Mouse (Mus musculus): ENCODE results near the gene Corin. TPM values are rescaled to one million over a fixed set of nuclear protein-coding genes. Genes with fewer than 3 reads are reported as not detected.

Gene Corin
- polyA plus RNA-seq, 1 experiment from 2014 or later, result 6.0 TPM

DNA sequence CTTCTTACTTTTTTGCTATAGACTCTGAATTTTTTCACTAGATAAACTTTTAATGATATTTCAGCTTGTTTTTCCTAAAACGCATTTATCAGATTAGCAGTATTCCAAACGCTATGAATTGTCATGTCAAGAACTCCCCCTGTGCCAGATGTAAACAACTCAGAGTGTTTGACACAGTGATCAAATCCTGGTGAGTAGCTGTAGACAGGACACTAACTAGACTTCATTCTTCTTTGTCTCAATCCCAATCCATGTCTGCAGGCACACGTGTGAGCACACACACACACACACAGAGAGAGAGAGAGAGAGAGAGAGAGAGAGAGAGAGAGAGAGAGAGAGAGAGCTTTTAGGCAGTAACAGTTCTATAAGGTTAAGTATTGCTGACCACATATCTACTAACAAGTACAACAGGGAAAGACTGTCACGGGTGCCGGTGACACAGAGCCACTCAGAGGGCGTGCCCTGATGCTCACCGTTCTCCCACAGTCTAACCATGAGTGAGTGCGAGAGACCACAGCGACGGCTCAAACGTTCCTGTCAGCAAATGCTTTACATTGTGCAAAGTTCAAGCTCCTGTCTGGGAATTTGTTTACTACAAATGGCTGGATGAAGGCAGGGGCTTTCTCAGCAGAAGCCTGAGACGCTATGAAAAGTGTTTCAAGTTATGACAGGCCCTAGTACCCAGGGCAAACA is 31.8 kb downstream of the Corin start:
- H3K4me3 ChIP-seq (replicated peaks), result no peak overlapping the region
- WGBS, result 49% methylated on average over 12 of the region's 12 CpGs
- H3K4me2 ChIP-seq, result no peak overlapping the region
- no peak overlapping the region for H3K27ac ChIP-seq
- H3K27me3 ChIP-seq, result no peaks in the 10 kb centered on the region
- H3K4me1 ChIP-seq, result 0 out of 2 replicates have a peak, but pooled peaks cover 3% of the 10 kb centered on the region
- ATAC-seq (replicated peaks; ENCODE audit: low FRiP score), result no peak
- H3K9ac ChIP-seq, result no peak overlapping the region
- H3K36me3 ChIP-seq, result no peaks in the 10 kb centered on the region
- no peaks in the 10 kb centered on the region for H3K9me3 ChIP-seq (replicated peaks)

DNA sequence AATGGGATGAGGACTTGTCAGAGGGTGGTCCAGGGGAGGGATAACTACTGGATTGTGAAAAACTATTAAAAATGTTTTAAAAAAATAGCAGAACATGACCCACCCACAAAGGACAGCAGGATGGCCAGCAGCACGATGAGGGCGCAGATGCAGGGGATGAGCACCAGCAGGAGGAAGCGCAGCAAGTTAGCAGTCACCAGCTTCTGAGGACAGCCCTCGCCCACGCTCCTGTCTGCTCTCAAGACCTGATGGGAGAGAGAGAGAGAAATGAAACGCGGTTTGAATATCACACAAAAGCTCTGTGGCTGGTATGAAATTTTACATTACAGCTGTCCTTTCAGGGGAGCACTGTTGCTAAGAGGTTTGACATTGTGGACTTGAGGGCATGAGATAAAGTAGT is 32.5 kb downstream of the Corin start:
- 0 out of 2 replicates have a peak, but pooled peaks cover 3% of the 10 kb centered on the region for H3K4me1 ChIP-seq
- 74% methylated on average over 7 of the region's 7 CpGs for WGBS
- no peak for ATAC-seq (replicated peaks; ENCODE audit: low FRiP score)
- H3K36me3 ChIP-seq, result no peaks in the 10 kb centered on the region
- H3K4me2 ChIP-seq, result no peak overlapping the region
- no peaks in the 10 kb centered on the region for H3K27me3 ChIP-seq
- H3K9ac ChIP-seq, result no peak overlapping the region
- H3K4me3 ChIP-seq (replicated peaks), result no peak overlapping the region
- H3K9me3 ChIP-seq (replicated peaks), result no peaks in the 10 kb centered on the region
- no peak overlapping the region for H3K27ac ChIP-seq

DNA sequence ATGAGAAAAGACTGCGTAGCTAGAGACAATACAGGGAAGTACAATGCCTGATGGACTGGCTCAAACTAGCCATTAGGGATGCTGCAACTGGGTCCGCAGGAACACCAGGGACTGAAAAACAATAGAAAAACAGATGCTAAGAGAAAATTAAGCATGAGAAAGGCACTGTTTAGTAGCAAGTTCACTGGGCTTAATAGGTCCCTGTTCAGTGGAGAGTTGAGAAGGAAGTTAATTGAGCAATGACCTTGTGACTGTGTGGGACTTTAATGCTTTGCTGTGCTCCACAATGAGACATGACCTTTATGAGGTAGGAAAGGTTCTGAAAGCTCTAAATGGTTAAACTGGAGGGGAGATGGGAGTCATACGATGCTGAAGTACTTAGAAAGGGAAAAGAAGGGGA is 39.3 kb downstream of the Corin start:
- 57% methylated on average over 3 of the region's 3 CpGs for WGBS
- Histone ChIP-seq H3K9ac (no peak overlapping the region), H3K9me3 (replicated peaks) (no peaks in the 10 kb centered on the region), H3K4me3 (replicated peaks) (no peak overlapping the region), H3K27me3 (no peaks in the 10 kb centered on the region), H3K4me2 (no peak overlapping the region), H3K36me3 (no peaks in the 10 kb centered on the region), H3K27ac (no peak overlapping the region), H3K4me1 (no peaks in the 10 kb centered on the region)
- ATAC-seq (replicated peaks; ENCODE audit: low FRiP score), result no peak

DNA sequence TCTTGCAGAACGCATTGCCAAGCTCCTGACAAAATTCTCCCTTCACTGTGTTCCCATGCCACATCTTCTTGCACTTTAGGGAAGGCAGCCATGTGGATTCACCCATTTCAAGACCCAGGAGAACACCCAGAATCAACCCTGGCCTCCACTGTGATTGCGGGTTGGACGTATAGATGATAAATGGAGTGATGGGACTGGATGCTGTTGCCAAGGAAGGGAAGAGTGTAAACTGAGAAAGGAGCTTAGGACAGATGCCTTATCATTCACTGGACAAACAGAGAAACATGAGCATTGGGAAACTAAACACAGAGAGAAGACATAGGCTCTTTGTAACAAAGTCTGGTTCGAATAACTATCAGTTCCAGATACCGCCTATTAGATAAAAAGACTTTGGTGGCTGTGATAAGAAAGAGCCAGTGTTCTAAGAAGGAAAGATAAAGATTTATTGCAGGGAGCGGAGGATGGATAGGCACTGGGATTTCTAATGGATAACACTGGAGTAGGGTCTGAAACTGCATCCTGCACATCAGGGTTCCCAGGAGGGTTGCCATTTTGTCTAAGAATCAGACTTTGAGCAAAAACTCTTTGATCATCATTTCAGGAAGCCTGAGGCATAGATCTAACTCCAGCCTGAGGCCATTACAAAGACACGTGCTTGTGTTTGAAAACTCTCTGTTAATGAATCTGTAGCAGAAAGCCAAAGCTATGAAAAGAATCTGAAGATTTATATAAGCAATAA is 44.7 kb downstream of the Corin start:
- 72% methylated on average over 7 of the region's 7 CpGs for WGBS
- ATAC-seq (replicated peaks; ENCODE audit: low FRiP score), result no peak
- H3K27me3 ChIP-seq, result no peaks in the 10 kb centered on the region

DNA sequence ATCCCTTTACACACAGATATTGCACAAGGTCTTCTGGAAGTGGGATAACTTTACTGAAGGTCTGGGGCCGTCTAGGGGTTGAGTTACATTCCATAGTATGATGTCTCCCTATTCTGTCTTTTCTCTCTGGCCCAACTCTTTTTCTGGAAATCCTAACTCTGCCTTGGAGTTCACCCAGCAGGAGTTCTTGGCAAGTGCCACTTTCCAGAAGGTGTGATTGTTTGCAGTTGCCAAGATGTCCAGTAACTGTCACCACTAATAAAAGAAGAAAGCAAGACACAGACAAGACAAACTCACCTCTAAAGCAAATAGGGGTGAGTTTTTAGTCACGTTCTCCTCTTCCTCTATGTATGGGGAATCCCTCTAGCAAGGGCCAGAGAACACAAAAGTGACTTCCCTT is 50.6 kb downstream of the Corin start:
- H3K9me3 ChIP-seq (replicated peaks), result no peaks in the 10 kb centered on the region
- 51% methylated on average over 2 of the region's 2 CpGs for WGBS
- H3K4me2 ChIP-seq, result no peak overlapping the region
- H3K4me1 ChIP-seq, result no peaks in the 10 kb centered on the region
- no peaks in the 10 kb centered on the region for H3K36me3 ChIP-seq
- no peaks in the 10 kb centered on the region for H3K27me3 ChIP-seq
- no peak overlapping the region for H3K9ac ChIP-seq
- no peak for ATAC-seq (replicated peaks; ENCODE audit: low FRiP score)
- H3K4me3 ChIP-seq (replicated peaks), result no peak overlapping the region
- H3K27ac ChIP-seq, result no peak overlapping the region

More for the DNA sequence above, 44.7 kb downstream of the Corin start:
- Histone ChIP-seq H3K9ac (no peak overlapping the region), H3K9me3 (replicated peaks) (no peaks in the 10 kb centered on the region), H3K4me3 (replicated peaks) (no peak overlapping the region), H3K36me3 (no peaks in the 10 kb centered on the region), H3K27ac (no peak overlapping the region), H3K4me2 (no peak overlapping the region), H3K4me1 (no peaks in the 10 kb centered on the region)

DNA sequence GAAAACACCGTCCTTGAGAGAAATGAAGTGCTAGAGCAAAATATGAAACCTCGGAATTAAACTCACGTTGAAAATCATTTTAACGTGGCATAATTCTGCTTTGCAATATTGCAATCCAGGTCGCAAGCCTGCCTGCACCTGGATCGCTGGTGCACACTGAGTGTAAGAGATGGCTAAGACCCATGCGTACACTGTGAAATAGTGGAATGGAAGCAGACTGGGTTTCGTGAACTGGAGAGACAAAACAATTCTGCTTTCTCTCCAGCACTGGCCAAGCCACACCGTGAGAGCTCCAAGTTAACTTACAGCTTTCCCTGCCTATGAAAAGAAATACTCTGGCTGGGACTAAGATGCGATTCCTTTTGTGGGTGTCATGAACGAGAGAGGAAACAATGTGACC is 51.1 kb downstream of the Corin start:
- ATAC-seq (replicated peaks; ENCODE audit: low FRiP score), result no peak
- H3K4me1 ChIP-seq, result no peaks in the 10 kb centered on the region
- H3K36me3 ChIP-seq, result no peaks in the 10 kb centered on the region
- H3K4me2 ChIP-seq, result no peak overlapping the region
- no peak overlapping the region for H3K9ac ChIP-seq
- H3K27me3 ChIP-seq, result no peaks in the 10 kb centered on the region
- 89% methylated on average over 11 of the region's 11 CpGs for WGBS
- no peak overlapping the region for H3K27ac ChIP-seq
- no peaks in the 10 kb centered on the region for H3K9me3 ChIP-seq (replicated peaks)
- no peak overlapping the region for H3K4me3 ChIP-seq (replicated peaks)

GRCm38 (mm10) chr5:72452750-72453149 is 51.5 kb downstream of the Corin start:
- 84% methylated on average over 4 of the region's 4 CpGs for WGBS
- Histone ChIP-seq H3K9ac (no peak overlapping the region), H3K4me3 (replicated peaks) (no peak overlapping the region), H3K4me1 (no peaks in the 10 kb centered on the region), H3K27me3 (no peaks in the 10 kb centered on the region), H3K4me2 (no peak overlapping the region), H3K36me3 (no peaks in the 10 kb centered on the region), H3K27ac (no peak overlapping the region), H3K9me3 (replicated peaks) (no peaks in the 10 kb centered on the region)
- ATAC-seq (replicated peaks; ENCODE audit: low FRiP score), result no peak

DNA sequence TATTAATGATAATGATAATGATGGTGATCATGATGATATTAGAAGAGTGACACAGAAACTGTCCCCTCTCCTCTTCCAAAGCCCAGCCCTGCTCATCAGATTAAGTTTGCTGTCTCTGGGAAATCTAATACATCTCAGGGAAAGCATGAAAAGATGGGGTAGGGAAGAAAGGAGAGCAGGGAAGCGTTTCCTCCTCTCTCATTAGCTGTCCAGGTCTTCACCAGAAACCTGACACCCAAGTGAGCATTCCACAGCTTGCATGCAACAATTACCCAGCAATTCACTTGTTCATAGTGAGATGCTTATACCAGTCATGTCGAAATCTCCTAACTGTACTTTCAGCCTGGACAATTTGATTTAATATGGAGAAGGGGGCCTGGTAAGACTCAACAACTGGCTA is 55.4 kb downstream of the Corin start:
- ATAC-seq (replicated peaks; ENCODE audit: low FRiP score), result peak; percentile 84
- Histone ChIP-seq H3K4me1 (no peaks in the 10 kb centered on the region), H3K9ac (no peak overlapping the region), H3K4me2 (no peak overlapping the region), H3K4me3 (replicated peaks) (no peak overlapping the region), H3K27me3 (no peaks in the 10 kb centered on the region), H3K9me3 (replicated peaks) (no peaks in the 10 kb centered on the region), H3K27ac (no peak overlapping the region), H3K36me3 (no peaks in the 10 kb centered on the region)
- 35% methylated on average over 2 of the region's 2 CpGs for WGBS

DNA sequence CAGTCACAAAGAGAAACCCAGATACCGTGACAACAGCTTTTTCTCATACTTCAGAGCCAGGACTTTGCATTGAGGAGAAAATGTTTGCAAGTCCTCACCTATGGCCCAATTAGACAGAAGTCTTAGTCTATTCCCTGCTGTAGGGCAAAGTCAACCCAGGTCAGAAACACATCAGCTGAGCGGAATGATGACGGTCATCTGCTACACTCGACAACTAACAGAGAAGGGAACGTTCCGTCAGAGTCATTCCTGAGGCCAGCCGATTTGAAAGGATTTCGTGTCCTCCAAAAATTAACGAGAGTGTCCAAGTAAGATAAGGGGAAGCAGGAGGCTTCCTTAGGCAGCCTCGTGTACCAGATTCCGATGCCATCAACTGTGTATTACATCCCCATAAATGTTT is 58.2 kb downstream of the Corin start:
- Histone ChIP-seq H3K9me3 (replicated peaks) (no peaks in the 10 kb centered on the region), H3K27me3 (no peaks in the 10 kb centered on the region), H3K4me2 (no peak overlapping the region), H3K27ac (no peak overlapping the region), H3K36me3 (no peaks in the 10 kb centered on the region), H3K9ac (no peak overlapping the region), H3K4me1 (no peaks in the 10 kb centered on the region), H3K4me3 (replicated peaks) (no peak overlapping the region)
- WGBS, result 89% methylated on average over 11 of the region's 11 CpGs
- no peak for ATAC-seq (replicated peaks; ENCODE audit: low FRiP score)

DNA sequence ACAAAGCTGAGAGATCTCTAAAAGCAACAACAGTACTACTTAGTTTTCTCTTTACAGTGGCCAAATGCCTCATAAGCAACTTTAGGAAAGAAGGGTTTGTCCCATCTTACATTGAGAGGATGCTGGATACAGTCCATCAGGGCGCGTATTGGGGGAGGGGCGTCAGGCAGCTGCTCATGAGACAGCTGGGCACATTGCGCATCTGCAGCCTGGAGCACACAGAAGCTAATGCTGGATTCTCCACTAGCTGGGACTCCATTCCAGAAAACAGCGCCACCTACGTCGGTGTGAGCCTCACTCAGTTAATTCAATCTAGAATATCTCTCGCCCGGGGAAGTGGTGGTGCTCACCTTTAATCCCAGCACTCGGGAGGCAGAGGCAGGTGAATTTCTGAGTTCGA is 60.3 kb downstream of the Corin start:
- no peaks in the 10 kb centered on the region for H3K27me3 ChIP-seq
- H3K27ac ChIP-seq, result no peak overlapping the region
- no peak overlapping the region for H3K9ac ChIP-seq
- no peaks in the 10 kb centered on the region for H3K4me1 ChIP-seq
- no peak overlapping the region for H3K4me2 ChIP-seq
- H3K4me3 ChIP-seq (replicated peaks), result no peak overlapping the region
- H3K36me3 ChIP-seq, result no peaks in the 10 kb centered on the region
- ATAC-seq (replicated peaks; ENCODE audit: low FRiP score), result 0 out of 2 replicates have a peak, but pooled peaks have one; percentile 25
- H3K9me3 ChIP-seq (replicated peaks), result no peaks in the 10 kb centered on the region
- 75% methylated on average over 11 of the region's 11 CpGs for WGBS

DNA sequence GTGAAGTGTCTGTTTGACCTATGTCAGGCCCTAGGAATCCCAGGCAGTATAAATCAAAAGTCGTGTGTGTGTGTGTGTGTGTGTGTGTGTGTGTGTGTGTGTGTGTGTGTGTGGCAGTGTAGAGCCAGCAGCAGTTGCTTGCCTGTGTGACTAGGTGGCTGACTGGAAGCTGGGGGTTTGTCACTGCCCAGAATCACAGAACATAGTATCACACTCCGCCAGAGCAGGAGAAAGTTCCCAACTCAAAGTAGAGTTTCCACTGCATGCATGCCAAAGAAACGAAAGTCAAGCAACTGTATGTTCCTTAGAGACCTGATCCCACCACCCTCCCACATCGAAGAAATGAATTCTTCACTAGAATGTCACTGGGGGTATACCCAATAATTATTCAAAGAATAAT is 61.3 kb downstream of the Corin start:
- H3K9ac ChIP-seq, result no peak overlapping the region
- WGBS, result 55% methylated on average over 4 of the region's 4 CpGs
- ATAC-seq (replicated peaks; ENCODE audit: low FRiP score), result no peak

GRCm38 (mm10) chr5:72441181-72441580 is 63.1 kb downstream of the Corin start:
- Histone ChIP-seq H3K9me3 (replicated peaks) (no peaks in the 10 kb centered on the region), H3K36me3 (no peaks in the 10 kb centered on the region), H3K9ac (no peak overlapping the region), H3K27me3 (no peaks in the 10 kb centered on the region), H3K27ac (no peak overlapping the region), H3K4me1 (no peaks in the 10 kb centered on the region), H3K4me3 (replicated peaks) (no peak overlapping the region), H3K4me2 (no peak overlapping the region)
- 65% methylated on average over 10 of the region's 10 CpGs for WGBS
- no peak for ATAC-seq (replicated peaks; ENCODE audit: low FRiP score)

More for the DNA sequence above, 61.3 kb downstream of the Corin start:
- Histone ChIP-seq H3K27me3 (no peaks in the 10 kb centered on the region), H3K36me3 (no peaks in the 10 kb centered on the region), H3K4me3 (replicated peaks) (no peak overlapping the region), H3K9me3 (replicated peaks) (no peaks in the 10 kb centered on the region), H3K4me2 (no peak overlapping the region), H3K27ac (no peak overlapping the region), H3K4me1 (no peaks in the 10 kb centered on the region)
